ENCODE assay signal across 7 mouse cellular contexts in the genomic region with DNA sequence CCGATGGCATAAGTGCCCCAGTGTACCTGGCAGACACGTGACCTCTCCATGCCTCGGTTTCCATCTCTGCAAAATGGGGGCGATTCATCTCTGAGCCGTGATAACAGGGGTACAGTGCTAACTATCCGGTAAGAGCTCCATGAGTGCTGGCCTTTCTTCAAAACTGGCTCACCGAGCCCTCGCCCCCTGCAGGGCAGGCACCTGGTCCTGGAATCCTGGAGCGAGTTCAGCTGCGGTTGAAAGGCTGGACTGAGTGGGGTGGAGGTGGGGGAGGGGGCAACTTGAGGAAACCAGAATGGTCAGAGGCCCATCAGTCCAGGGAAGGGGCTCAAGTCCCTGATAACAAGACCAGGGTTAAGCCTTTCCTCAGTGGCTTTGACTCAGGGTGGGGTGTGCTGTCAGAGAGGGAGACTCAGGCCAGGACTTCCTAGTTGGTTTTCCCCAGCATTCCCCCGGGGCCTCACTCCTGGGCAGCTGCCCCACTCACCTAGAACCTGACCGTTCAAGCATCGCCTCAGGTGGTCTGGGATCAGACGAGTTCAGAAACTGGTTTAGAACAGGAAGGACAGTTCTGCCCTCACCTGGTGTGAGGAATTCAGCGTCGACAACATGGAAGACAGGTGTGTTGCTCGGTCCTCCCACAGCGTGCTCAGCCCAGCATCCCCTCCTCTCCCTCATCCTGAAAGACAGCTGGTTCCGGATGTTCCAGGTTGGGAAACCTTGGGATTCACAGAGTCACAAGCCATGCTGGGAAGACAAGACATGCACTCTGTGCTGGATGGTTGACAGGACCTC. TPM values are rescaled to one million over a fixed set of nuclear protein-coding genes. Genes with fewer than 3 reads are reported as not detected.
A peak's percentile ranks its signal among the peaks of the same experiment; 100 is the strongest.
DNase-seq lines count a peak whose midpoint lies in the region; ATAC-seq and TF ChIP-seq lines count a peak whose summit lies in the region.

No protein-coding gene starts in this region.

- H3K36me3 ChIP-seq in lung, embryonic 16.5 days (ENCODE audit: control insufficient read depth, insufficient read depth, low read length), result no peaks in the 10 kb centered on the region
- no peaks in the 10 kb centered on the region for H3K36me3 ChIP-seq in embryonic facial prominence, embryonic 12.5 days
- no peaks in the 10 kb centered on the region for H3K36me3 ChIP-seq in intestine, embryonic 14.5 days (ENCODE audit: control insufficient read depth, insufficient read depth, low read length)

- peak overlapping the region; percentile 46 for H3K4me3 ChIP-seq in lung, embryonic 16.5 days (ENCODE audit: low read length)
- peak overlapping the region; percentile 45 for H3K4me3 ChIP-seq in embryonic facial prominence, embryonic 12.5 days
- peak overlapping the region; percentile 31 for H3K4me3 ChIP-seq in intestine, embryonic 14.5 days (ENCODE audit: low read depth, low read length)
- H3K4me3 ChIP-seq in olfactory bulb, adult 2 months (ENCODE audit: insufficient read depth, low read depth, low read length), result peak overlapping the region; percentile 52; the same call in 1 of the 2 replicates

- WGBS in lung, embryonic 16.5 days, result 18% methylated on average over 19 of the region's 19 CpGs
- 20% methylated on average over 19 of the region's 19 CpGs for WGBS in embryonic facial prominence, embryonic 12.5 days
- WGBS in intestine, embryonic 14.5 days, result 22% methylated on average over 19 of the region's 19 CpGs
- WGBS in olfactory bulb, adult 2 months, result 47% methylated on average over 19 of the region's 19 CpGs

- no peaks in the 10 kb centered on the region for H3K9me3 ChIP-seq in lung, embryonic 16.5 days (ENCODE audit: control insufficient read depth, low read length)
- H3K9me3 ChIP-seq in embryonic facial prominence, embryonic 12.5 days, result no peaks in the 10 kb centered on the region
- H3K9me3 ChIP-seq in intestine, embryonic 14.5 days (ENCODE audit: control insufficient read depth, low read length), result no peaks in the 10 kb centered on the region

- no peak for DNase-seq in lung, postnatal 25 days (ENCODE audit: low spot score)
- DNase-seq in intestine, embryonic 14.5 days (ENCODE audit: low spot score), result no peak
- DNase-seq in thymus, postnatal 14 days, result no peak
- DNase-seq in thymus, postnatal 25 days, result no peak

- H3K27ac ChIP-seq in lung, embryonic 16.5 days (ENCODE audit: low read length), result no peak overlapping the region
- H3K27ac ChIP-seq in embryonic facial prominence, embryonic 12.5 days, result no peak overlapping the region
- H3K27ac ChIP-seq in intestine, embryonic 14.5 days (ENCODE audit: low read depth), result no peak overlapping the region
- H3K27ac ChIP-seq in olfactory bulb, adult 2 months (ENCODE audit: insufficient read depth, low read depth, low read length), result no peak overlapping the region

- TF ChIP-seq POLR2A in olfactory bulb, adult 2 months (IDR thresholded peaks at IDR 0.05; ENCODE audit: insufficient read depth, low read depth, low read length), result no peak

- no peak overlapping the region for H3K9ac ChIP-seq in lung, embryonic 16.5 days (ENCODE audit: low read length)
- H3K9ac ChIP-seq in embryonic facial prominence, embryonic 12.5 days, result no peak overlapping the region
- H3K9ac ChIP-seq in intestine, embryonic 14.5 days (ENCODE audit: low read length), result no peak overlapping the region

- no peak for ATAC-seq in lung, embryonic 16.5 days (ENCODE audit: low read depth)
- ATAC-seq in embryonic facial prominence, embryonic 12.5 days (ENCODE audit: insufficient number of reproducible peaks, insufficient read depth, low FRiP score, low TSS enrichment), result no peak
- ATAC-seq in intestine, embryonic 14.5 days (replicated peaks; ENCODE audit: low FRiP score, low TSS enrichment, low read depth), result 0 out of 2 replicates have a peak, but pooled peaks have one; percentile 26

- peaks cover 4% of the 10 kb centered on the region; the same call in 1 of the 2 replicates for H3K4me1 ChIP-seq in lung, embryonic 16.5 days (replicated peaks; ENCODE audit: control insufficient read depth, insufficient read depth, low read length)
- peaks cover 27% of the 10 kb centered on the region for H3K4me1 ChIP-seq in embryonic facial prominence, embryonic 12.5 days
- no peaks in the 10 kb centered on the region; the same call in 1 of the 2 replicates for H3K4me1 ChIP-seq in intestine, embryonic 14.5 days (replicated peaks; ENCODE audit: control insufficient read depth, insufficient read depth, low read length)
- peaks cover 11% of the 10 kb centered on the region for H3K4me1 ChIP-seq in olfactory bulb, adult 2 months (ENCODE audit: control insufficient read depth, insufficient read depth, low read length)

- H3K4me2 ChIP-seq in lung, embryonic 16.5 days (ENCODE audit: low read depth, low read length), result peak overlapping the region; percentile 79
- H3K4me2 ChIP-seq in embryonic facial prominence, embryonic 12.5 days (replicated peaks), result peak overlapping the region; percentile 90
- peak overlapping the region; percentile 81 for H3K4me2 ChIP-seq in intestine, embryonic 14.5 days (ENCODE audit: low read length)

- TF ChIP-seq CTCF in olfactory bulb, adult 2 months (IDR thresholded peaks at IDR 0.05; ENCODE audit: insufficient read depth, low read depth, low read length), result no peak

- H3K27me3 ChIP-seq in lung, embryonic 16.5 days (ENCODE audit: control insufficient read depth, insufficient read depth, low read depth, low read length), result peaks cover 17% of the 10 kb centered on the region
- peaks cover 25% of the 10 kb centered on the region for H3K27me3 ChIP-seq in embryonic facial prominence, embryonic 12.5 days
- peaks cover 22% of the 10 kb centered on the region for H3K27me3 ChIP-seq in intestine, embryonic 14.5 days (replicated peaks; ENCODE audit: control insufficient read depth, insufficient read depth, low read length)

RNA-seq across cellular contexts. Expression of gene Phactr3, which starts 1.0 kb away (rescaled TPM):
- polyA plus RNA-seq in lung, embryonic 16.5 days (2015; fragmentation: Nextera tagmentation; extraction: Ambion mirVana), result 0.70 and 0.87 TPM in 2 replicates
- polyA plus RNA-seq in embryonic facial prominence, embryonic 12.5 days (2016; fragmentation: Nextera tagmentation; extraction: Ambion mirVana), result 3.1 and 3.4 TPM in 2 replicates
- polyA plus RNA-seq in intestine, embryonic 14.5 days (2014; fragmentation: Nextera tagmentation; extraction: Ambion mirVana), result 2.3 and 3.3 TPM in 2 replicates
- polyA plus RNA-seq in olfactory bulb, adult 2 months (2012; ENCODE audit: insufficient read depth, insufficient read length, low replicate concordance, missing spikeins), result not detected in 2 replicates

RNA-seq across cellular contexts. Expression of gene Zfp931, which starts 41.5 kb away (rescaled TPM):
- polyA plus RNA-seq in lung, embryonic 16.5 days (2015; fragmentation: Nextera tagmentation; extraction: Ambion mirVana), result 20.5 and 20.6 TPM in 2 replicates
- 20.4 and 20.8 TPM in 2 replicates for polyA plus RNA-seq in embryonic facial prominence, embryonic 12.5 days (2016; fragmentation: Nextera tagmentation; extraction: Ambion mirVana)
- polyA plus RNA-seq in intestine, embryonic 14.5 days (2014; fragmentation: Nextera tagmentation; extraction: Ambion mirVana), result 20.7 and 20.9 TPM in 2 replicates
- not detected in 2 replicates for polyA plus RNA-seq in olfactory bulb, adult 2 months (2012; ENCODE audit: insufficient read depth, insufficient read length, low replicate concordance, missing spikeins)

Comparison
In these comparisons a context has a peak if more than half of its experiments do, and no peak if none do; other contexts are left out.
1. RNA of gene Zfp931, which starts 41.5 kb away (polyA plus RNA-seq): 20.7 to 20.9 TPM in intestine, embryonic 14.5 days, 20.4 to 20.8 TPM in embryonic facial prominence, embryonic 12.5 days and 20.5 to 20.6 TPM in lung, embryonic 16.5 days; not detected in olfactory bulb, adult 2 months; every median in the first group is over 10 times any median in the second.
2. Peak in every context shown above with its lines, with median percentiles within 50 percentile points of each other: H3K4me2 ChIP-seq and H3K4me3 ChIP-seq.